Mouse (Mus musculus) heart, adult 11 months (tissue): ENCODE measurements around the gene Arhgef10l.

Experiments
- DNase-seq: peaks from one replicate; pipeline ENCODE4 v3.0.0; 2022

The Arhgef10l gene

DNA sequence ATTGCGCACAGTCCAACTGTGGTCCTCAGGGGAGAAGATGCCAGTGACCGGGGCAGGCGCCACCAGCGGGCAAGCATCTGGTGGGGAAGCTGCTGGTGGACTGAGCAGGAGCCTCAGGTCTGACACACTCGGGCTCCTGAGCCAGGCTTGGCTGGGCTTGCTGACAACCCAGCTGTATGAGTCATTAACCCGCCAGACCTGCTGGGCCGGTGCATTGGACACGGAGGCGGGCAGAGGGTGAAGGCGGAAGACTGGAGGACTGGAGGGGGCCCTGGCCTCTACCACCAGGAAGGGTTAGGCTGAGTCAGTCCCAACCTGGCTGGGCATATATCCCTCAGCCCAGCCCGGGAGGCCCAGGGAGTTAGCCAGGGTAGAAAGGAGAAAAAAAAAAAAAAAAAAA, at the start of gene Arhgef10l:
Arhgef10l (minus strand) TSS at position 253 of the 400 bp plus-strand sequence.
- no peak for DNase-seq

DNA sequence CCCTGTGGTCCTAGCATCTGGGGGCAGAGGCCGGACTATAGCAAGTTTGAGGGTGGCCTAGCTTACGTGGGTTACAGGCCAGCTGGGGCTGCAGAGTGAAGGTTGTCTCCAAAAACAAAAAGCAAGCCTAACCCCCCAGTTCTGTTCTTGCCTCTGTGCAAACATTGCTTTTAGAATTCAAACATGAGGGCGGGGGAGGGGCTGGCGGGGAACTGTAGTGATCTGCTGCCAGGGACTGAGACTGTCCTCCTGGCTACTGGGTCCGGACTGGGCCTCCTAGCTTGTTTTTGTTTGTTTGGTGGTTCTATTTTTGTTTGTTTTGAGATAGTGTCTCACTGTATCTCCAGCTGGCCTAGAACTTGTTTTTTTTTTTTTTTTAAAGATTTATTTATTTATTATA, 48.8 kb upstream of the Arhgef10l start:
- no peak for DNase-seq

DNA sequence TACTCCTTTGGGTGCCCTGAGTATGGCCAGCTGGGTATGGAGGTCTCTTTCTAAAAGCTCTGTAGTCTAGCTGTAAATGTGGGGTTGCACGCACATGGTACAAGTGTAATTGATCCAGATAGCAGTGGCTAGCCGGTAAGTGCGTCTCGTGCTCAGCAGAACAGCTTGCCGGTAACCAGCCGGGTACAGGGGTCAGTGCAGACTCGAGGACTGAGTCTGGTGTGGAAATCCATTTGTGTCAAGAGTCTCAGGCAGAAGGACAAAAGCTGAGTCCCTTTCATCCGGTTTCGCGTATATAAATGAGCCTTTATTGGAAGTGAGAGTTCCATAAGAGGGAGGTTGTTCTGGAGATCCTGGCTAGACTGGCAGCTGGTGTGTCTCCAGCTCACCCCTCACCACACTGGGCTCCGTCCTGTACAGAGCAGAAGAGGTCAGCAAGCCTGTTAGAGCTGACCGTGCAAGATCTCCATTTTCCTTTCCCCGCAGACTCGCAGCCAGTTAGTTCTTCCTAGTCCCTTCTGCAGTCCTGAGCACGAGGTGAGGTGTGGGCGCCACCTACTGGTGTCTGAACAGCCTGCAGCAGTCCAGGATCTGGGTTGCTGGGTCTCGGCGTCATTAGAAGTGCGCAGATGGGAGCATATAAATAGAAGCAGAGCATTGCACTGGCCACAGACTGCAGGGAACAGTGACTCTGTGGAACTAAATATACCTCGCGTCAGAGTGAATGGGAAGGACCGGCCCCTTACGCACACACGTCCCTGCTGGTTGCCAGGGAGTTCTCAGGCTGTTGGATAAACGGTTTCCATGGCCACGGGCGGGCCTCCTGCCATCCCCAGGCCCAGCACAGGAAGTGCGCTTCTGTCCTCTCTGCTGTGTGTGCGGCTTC, 47.9 kb upstream of the Arhgef10l start:
- DNase-seq: peak; percentile 99

DNA sequence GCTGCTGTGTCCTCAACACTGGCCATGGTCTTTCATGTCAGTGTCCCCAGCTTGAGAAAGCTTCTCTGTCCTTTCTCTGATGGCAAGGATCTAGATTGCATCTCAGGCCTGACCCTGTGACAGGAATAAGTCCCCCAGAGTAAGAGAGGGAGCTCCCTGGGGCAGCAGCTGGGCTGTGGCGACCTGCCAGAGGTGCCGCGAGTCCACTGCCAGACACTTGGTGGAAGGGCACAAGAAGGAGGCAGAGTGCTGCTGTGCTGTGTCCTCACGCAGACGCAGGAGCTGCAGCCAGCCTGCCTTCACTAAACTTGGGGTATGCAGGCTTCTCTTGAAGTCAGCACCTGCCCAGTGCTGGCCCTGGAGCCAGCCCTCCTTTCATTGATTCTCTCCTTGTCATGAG, 45.5 kb upstream of the Arhgef10l start:
- DNase-seq: peak; percentile 90

DNA sequence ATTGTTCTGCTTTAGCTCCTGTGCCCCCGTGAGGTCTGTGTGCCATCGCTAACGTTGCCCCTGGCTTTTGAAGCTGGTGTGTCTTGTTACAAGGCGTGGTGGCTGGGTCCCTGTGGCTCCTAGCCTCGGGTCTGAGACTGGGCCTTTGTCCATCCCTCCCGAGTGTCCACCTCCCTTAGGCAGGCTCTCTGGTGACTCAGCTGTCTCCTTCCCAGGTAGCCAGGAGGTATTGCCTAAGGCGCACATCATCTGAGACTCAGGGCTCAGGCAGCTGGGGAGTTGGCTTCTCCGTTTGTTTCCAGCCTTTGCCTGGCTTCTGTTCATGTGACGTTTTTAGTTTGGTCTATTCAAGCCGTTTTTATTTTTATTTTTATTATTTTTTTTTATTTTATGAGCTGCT, 45.0 kb upstream of the Arhgef10l start:
- DNase-seq: no peak

DNA sequence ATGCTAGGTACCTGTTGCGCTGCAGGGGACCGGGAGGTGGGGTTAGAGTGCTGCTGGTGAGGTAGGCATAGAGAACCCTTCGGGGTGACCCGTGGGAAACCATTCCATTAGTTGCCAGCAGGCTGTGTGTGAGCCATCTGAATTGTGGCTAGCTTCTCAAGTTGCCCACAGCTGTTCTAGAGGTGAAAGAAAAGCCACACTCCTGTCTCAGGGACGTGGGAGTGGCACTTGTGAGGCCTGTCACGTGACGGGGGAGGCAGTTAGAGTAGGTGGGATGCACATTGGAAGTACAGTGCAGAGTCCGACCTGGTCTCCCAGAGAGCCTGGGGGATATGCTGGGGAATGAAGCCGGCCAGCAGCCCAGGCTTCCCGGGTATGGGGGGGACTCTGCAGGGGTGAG, 43.8 kb upstream of the Arhgef10l start:
- DNase-seq: peak; percentile 86

DNA sequence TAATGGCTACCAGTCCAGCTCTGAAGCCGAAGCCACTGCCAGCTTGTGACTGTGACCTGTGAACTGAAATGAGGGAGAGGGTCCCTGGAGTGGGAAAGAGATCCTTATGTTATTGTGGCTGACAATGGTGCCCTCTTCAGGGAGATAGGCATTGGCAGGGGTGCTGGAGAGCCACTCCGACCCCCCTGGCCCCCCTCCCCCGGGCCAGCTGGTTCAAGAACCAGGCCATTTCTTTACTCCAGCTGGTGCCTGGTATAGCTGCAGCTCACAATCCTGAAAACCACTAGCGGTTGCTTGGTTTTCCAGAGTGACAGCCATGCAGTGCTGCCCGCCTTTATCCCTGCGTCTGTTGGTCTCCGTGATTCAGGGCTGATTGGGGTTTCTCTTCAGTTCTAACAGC, 43.3 kb upstream of the Arhgef10l start:
- no peak for DNase-seq

DNA sequence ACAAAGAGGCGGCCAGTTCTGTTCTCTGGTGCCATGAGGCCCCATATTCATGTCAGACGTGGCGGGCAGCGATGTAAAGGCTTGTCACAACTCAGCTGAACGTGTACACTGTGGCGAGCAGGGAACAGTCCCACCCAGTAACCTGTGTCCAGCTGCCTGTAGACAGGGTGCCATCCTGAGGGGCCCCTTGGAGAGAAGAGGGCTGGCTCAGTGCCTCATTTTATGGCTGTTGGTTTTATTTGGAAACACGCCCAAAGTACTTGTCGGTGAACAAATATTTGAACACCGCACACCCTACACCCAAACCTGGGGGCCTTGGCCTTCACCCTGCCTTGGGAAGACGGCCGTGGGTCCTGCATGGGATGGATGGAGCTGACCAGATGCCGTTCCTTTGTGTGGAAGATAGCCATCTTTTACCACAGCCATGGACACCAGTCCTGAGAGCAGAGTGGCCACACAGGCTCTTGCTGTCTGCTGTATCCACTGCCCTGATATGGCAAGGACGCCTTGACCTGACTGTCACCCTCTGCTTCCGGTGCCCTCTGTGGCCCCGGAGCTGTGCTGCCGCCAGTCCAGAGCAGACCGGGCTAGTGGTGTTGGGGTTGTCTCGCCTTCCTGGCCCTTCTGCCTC, 42.6 kb upstream of the Arhgef10l start:
- DNase-seq: peak; percentile 90

DNA sequence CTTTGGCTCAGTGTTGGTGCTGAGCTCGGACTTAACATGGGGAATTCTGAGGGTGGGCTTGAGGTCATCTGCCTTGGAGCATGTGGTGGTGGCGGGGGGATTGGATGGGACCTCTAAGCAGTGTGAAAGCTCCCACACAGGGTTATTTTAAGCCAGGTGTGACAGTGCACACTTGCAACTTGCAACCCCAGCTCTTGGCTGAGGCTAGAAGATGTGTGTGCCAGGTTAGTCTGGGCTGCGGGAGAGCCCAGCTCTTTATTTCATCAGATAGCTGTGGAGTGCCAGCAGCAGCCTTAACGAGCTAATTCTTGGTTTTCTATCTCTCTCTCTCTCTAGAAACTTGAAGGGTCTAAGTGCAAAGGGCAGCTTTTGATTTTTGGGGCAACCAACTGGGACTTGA, 41.8 kb upstream of the Arhgef10l start:
- no peak for DNase-seq

DNA sequence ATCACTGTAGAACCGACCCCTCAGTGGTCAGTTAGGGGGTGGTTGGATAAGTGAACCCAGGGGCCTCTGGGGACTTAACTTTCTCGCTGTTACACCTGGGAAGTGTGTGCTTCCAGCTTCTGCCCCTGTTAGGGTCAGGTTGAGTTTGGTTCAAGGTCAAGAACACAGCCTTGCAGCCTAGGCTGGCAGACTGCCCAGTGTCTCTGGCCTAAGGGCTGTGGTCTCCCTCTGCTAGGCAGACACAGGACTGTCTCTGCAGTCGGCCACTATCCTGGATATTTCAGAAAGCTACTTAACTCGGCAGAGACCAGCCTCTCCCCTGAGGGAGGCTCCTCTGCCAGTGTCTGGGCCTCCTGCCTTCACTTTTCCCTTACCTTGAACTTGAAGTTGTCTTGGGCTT, 38.4 kb upstream of the Arhgef10l start:
- DNase-seq: no peak

DNA sequence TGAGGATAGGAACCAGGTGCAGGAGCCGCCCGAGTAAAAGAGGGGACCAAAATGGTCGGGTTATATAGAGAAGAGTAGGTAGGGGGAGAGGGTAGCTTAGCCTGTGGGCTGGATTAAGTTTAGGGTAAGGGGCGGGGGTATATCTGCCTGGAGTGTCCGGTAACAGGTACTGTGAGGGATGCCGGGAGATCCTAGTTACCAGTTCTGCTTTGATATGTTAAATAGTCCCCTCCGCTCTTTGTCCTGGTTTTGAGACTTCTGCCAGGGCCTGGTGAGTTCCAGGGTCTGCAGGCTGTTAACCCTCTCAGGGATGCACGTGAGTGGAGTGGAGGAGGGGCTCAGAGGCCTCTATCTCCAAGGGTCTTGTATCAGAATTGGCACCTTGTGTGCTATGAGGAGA, 37.8 kb upstream of the Arhgef10l start:
- DNase-seq: peak; percentile 88

DNA sequence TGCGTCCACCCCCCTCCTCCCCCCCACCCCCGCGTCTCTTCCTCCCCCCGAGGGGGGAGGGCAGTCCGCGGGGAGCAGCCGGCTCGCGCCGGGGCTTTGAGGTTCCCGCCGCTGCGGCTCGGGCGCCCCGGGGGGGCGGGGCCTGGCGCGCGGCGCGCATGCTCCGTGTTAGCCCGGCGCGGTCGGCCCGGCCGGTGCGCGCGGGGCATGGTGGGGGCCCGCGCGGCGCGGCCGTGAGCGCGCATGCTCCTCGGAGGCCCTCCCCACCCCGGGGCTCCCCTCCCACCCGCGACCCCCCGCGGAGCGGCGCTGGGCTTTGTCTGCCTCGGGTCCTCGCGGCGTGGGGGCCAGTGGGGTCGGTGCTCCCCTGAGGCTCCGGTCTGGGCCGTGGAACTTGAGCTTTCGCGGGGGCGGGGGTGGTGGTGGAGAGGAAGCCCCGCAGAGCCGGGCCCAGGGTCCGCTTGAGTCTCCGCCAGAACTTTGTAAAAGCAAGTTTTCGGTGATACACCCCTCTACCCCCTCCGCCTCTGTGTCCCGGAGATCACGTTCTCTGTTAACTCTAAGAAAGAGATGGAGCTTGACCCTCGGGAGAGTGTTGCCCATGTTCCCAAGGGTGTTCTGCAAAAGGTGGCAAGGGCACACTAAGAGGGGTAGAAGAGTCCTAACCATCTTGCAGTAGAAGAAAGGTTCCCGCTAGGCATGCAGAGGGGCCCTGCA, 37.0 kb upstream of the Arhgef10l start:
- peak; percentile 99 for DNase-seq

DNA sequence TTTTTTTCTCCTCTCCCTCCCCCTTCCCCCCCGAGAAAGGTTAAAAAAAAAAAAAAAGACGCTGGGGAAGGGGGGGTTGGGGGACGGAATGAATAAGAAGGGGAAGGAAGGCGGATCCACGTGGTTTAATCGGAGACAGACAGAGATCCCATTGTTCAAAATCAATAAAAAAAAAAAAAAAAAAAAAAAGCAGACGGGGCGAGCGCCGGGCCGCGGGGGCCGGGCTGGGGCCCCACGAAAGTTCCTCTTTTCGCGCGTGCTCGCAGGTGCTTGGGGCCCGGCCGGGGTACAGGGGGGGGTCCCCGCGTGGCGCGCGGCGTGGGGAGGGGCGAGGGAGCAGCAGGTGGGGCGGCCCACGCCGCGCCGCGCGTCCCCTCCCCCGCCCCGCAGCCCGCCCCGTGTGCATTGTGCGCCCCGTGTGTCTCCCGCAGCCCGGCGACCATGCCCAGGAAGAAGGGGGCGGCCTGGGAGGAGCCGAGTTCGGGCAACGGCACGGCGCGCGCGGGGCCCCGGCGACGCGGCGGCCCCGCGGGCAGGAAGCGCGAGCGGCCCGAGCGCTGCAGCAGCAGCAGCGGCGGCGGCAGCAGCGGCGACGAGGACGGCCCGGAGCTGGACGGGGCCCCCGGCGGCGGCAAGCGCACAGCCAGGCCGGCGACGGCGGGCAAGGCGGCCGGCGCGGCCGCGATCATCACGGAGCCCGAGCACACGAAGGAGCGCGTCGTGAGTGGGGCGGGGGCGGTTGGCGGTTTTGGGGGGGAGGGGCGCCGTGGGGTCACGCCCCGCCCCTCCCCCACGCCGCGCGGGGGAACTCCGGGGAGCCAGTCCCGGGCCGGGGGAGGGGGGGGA, 36.1 kb upstream of the Arhgef10l start:
- DNase-seq: peak; percentile 94

DNA sequence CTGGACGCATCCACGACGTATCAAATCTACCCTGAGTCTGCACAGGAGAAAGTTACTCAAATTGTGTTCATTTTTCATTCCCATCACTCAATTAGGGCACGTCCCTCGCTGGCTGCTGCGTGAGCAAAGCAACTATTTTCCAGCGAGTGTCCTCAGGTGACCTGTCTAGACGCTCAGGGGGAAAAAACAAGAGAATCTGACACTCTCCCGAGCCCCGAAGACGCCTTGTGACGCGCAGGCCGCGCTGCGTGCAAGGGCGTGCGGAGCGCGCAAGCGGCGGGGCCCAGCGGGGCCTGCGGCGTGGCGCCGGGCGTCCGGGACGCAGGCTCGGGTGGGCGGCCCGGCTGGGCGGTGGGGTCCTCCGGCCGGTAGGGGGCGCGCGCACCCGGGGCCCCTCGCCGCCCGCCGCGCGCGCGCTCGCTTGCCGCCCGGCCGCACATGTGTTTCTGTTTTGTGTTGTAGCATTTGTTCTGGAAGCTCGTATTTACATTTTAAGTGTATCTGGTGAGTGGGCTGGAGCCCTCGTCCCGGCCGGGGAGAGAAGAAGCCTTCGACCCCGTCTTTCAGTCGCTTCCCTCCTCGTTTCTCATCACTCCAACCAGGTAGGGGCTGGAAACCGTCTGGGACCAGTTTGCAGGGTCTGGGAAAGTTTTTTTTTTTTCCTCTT, 35.4 kb upstream of the Arhgef10l start:
- DNase-seq: peak; percentile 98

DNA sequence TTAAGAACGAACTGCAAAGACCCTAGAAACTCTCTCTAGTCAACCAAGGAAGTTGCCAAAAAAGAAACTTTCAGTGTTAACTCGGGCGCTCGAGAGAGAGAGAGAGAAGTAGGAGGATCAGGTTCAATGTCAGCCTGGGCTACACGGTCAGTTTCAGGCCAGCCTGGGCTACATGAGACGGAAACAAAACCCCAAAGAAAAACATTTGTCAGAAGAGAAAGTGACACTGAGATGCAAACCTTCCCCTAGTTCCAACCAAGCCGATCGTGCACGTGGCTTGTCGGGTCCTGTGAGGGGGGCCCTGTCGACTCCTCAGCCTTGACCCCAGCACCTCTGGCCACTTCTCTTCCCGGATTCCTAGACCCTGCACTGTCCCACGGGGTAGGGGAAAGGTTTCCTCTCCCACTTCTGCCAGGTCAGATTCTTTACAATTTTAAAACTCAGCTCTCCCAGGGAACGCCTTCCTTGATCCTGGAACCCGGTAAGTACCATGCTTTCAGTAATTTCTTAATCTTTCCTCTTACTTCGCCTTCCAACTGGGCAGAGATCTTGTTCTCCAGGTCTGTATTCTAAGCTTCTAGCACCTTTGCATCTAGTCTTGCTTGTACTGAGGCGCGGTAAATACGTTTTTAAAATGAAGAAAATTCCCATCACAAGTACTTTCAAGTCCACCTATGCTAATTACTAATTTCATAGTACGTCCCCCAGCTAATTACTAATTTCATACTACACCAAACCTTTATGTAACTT, 34.6 kb upstream of the Arhgef10l start, which contains the start of gene Rcc2:
Rcc2 (plus strand) TSS at position 273 of the 750 bp plus-strand sequence.
- no peak for DNase-seq

DNA sequence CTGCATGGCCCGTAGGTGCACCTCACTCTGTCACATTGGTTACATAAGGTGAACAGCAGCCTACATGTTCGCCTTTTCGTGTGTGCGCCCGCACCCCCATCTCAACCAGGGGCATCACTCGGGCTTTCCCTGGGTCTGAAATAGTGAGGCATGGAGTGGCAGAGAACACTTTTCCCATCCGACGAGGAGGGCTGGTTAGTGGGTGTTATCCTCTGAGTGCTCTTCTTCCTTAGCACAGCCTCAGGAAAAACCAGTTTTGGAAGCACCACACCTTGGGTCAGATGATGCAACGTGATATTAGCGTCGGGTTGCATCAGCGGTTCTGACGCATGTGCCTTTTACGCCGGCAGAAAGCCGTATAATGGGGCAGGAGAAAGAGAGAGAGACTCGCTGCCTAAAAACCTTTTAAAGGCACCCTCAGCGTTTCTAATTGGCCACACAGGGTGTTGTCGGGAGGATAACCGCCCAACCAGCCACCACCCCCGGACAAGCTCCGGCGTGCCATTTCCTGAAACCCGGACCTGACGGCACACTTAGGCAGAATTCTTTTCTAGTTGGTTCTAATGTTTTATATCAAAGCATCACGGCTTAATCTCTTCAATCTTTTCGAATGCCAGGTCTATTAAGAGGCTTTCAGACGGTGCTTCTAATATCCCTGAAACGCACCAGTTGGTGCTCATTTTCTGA, 33.8 kb upstream of the Arhgef10l start:
- peak; percentile 98 for DNase-seq

DNA sequence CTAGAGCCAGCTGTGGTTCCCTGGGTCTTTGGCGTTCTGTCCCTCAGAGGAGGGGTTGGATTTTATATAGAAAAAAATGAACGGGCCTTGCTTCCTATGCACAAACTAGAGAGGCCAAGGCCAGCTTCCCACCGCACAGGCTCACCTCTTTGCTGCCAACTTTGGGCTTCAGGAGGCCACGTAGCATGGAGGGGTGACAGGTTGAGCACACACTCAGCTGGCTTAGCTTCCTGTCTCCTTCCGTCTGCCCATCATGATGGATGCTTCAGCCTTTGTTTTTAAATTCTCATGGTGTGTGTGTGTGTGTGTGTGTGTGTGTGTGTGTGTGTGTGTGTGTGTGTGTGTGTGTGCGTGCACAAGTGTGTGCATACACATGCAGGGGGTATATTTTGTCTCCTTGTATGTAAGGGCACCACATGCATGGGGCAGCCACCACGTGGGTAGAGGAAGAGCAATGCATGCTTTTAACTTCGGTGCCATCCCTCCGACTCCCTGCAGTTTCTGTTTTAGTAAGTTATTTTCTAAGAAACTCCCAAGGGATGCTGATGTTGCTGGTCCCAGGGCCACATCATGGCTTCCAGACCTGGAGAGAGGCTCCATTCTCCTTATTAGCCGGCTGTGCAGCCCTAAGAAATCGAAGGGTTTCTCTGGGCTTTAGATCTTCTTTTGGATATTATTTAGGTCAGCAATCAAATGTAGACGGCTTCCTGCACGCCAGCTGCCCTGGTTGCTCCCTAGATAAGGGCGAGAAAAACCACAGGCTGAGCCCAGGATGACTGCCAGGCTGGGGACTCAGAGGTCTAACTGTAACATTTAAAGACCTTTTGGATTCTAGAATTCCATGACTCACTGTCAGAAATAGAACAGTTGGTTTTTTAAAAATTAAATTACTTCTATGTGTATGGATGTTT, 30.1 kb upstream of the Arhgef10l start:
- DNase-seq: no peak

DNA sequence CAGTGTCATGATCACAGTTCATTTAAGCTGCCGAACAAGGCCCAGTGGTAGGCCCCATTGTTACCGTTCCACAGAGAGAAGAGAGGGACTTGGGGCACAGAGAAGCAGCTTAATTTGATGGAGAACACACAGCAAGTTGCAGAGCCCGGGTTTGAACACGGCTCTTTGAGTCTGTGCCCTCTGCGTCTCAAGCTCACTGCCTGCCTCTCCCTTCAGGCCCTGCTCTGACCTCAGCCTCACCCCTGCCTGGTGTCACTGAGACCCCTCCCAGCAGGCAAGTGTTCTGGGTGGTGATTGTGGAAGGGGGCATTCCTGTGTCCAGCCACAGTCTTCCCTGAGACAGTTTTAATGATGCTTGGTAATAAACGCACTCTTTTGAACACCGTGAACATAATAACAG, 29.3 kb upstream of the Arhgef10l start:
- no peak for DNase-seq

DNA sequence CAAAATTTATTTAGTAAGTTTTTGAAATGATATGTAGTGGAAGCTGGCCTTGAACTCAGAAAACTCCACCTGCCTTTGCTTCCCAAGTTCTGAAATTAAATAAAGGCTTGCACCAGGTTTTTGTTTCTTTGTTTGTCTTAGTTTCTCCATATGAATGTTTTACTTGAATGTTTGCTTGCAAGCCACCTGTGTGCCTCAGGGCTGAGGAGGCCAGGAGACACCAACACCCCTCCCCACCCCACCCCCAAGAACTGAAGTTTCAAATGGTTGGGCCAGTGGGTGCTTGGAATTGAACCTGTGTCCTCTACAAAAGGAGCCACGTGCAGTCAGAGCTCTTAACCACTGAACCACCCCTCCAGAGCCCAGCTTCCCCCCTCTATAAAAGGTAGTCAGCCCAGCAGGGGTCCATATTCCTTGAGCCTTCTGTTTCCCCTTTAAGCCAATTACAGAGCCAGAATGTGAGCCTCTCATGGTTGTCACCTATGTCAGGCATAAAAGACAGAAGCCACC, 28.8 kb upstream of the Arhgef10l start:
- DNase-seq: no peak
